Mouse (Mus musculus): ENCODE measurements at regions not wholly inside any gene's neighbourhood (a gene's known extent, or its start where the extent isn't known, plus 50 kb on each side); places are given as distances from the start of the nearest gene placed in this dataset.

DNA sequence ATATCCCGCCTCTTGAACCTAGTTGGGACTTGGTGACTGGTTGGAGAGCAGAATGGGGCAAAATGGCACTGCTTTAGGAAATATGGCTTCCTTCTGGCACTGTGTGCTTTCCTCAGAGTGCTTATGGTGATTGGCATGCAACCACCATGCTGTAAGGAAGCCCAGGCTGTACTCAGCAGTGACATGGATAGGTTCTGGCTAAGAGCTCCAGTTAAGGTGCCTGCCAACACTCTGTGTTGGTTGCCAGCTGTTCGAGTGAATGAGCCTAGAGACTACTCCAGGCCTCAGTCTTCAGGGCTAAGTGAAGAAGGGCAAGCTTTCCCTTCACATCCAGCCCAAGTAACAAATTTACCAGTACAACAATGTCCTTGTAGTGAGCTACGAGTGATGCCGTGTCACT, 301.9 kb downstream of the Otol1 start:
- H3K4me2 ChIP-seq (ENCODE audit: low read depth, low read length): no peak overlapping the region
- no peaks in the 10 kb centered on the region for H3K27me3 ChIP-seq (ENCODE audit: control insufficient read depth, insufficient read depth, low read length)
- no peaks in the 10 kb centered on the region for H3K36me3 ChIP-seq (replicated peaks; ENCODE audit: control insufficient read depth, insufficient read depth, low read length)
- TF ChIP-seq EP300 (IDR thresholded peaks at IDR 0.05; ENCODE audit: low read depth) (no peak), CTCF (IDR thresholded peaks at IDR 0.05; ENCODE audit: low read depth) (no peak)
- no peak overlapping the region for H3K27ac ChIP-seq (ENCODE audit: low read depth)
- DNase-seq (ENCODE audit: low spot score): no peak
- no peak for ATAC-seq (ENCODE audit: insufficient read depth, low read depth)
- H3K4me1 ChIP-seq (ENCODE audit: control insufficient read depth, insufficient read depth): no peaks in the 10 kb centered on the region
- no peaks in the 10 kb centered on the region for H3K9me3 ChIP-seq (replicated peaks; ENCODE audit: control insufficient read depth, low read length)
- H3K4me3 ChIP-seq (ENCODE audit: low read depth, low read length): no peak overlapping the region
- WGBS: 70% methylated on average over 4 of the region's 4 CpGs
- H3K9ac ChIP-seq (replicated peaks; ENCODE audit: low read depth, low read length): no peak overlapping the region

GRCm38 (mm10) chr3:70311055-70311454, 303.6 kb downstream of the Otol1 start:
- no peaks in the 10 kb centered on the region for H3K36me3 ChIP-seq (replicated peaks; ENCODE audit: control insufficient read depth, insufficient read depth, low read length)
- no peak for TF ChIP-seq CTCF (IDR thresholded peaks at IDR 0.05; ENCODE audit: low read depth)
- TF ChIP-seq EP300 (IDR thresholded peaks at IDR 0.05; ENCODE audit: low read depth): no peak
- H3K27me3 ChIP-seq (ENCODE audit: control insufficient read depth, insufficient read depth, low read length): no peaks in the 10 kb centered on the region
- DNase-seq (ENCODE audit: low spot score) (no peak), ATAC-seq (ENCODE audit: insufficient read depth, low read depth) (no peak)
- no peak overlapping the region for H3K9ac ChIP-seq (replicated peaks; ENCODE audit: low read depth, low read length)
- no peak overlapping the region for H3K4me3 ChIP-seq (ENCODE audit: low read depth, low read length)
- no peak overlapping the region for H3K27ac ChIP-seq (ENCODE audit: low read depth)
- no peak overlapping the region for H3K4me2 ChIP-seq (ENCODE audit: low read depth, low read length)
- H3K4me1 ChIP-seq (ENCODE audit: control insufficient read depth, insufficient read depth): no peaks in the 10 kb centered on the region
- no peaks in the 10 kb centered on the region for H3K9me3 ChIP-seq (replicated peaks; ENCODE audit: control insufficient read depth, low read length)

DNA sequence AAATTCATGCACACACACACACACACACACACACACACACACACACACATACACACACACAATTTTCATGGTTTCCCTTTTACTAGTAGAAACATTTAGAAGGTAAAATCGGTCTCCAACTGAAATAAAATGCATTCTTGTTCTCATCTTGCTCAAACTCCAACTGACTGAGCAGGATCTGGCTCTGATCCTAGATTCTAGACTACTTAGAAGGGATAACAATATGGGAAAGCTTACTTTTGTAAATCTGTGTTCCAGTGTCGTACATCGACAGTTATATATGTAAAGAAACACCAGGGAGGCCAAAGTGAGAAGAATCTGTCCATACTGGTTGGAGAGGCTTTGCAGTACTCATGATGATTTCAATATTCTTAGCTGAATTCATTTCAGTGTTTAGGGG, 304.6 kb downstream of the Otol1 start:
- TF ChIP-seq EP300 (IDR thresholded peaks at IDR 0.05; ENCODE audit: low read depth): no peak
- no peak for TF ChIP-seq CTCF (IDR thresholded peaks at IDR 0.05; ENCODE audit: low read depth)
- no peak for ATAC-seq (ENCODE audit: insufficient read depth, low read depth)
- H3K4me2 ChIP-seq (ENCODE audit: low read depth, low read length): no peak overlapping the region
- H3K9ac ChIP-seq (replicated peaks; ENCODE audit: low read depth, low read length): no peak overlapping the region
- H3K9me3 ChIP-seq (replicated peaks; ENCODE audit: control insufficient read depth, low read length): no peaks in the 10 kb centered on the region
- H3K4me1 ChIP-seq (ENCODE audit: control insufficient read depth, insufficient read depth): no peaks in the 10 kb centered on the region
- no peaks in the 10 kb centered on the region for H3K36me3 ChIP-seq (replicated peaks; ENCODE audit: control insufficient read depth, insufficient read depth, low read length)
- no peak overlapping the region for H3K4me3 ChIP-seq (ENCODE audit: low read depth, low read length)
- 81% methylated on average over 3 of the region's 3 CpGs for WGBS
- no peaks in the 10 kb centered on the region for H3K27me3 ChIP-seq (ENCODE audit: control insufficient read depth, insufficient read depth, low read length)
- H3K27ac ChIP-seq (ENCODE audit: low read depth): no peak overlapping the region
- no peak for DNase-seq (ENCODE audit: low spot score)

GRCm38 (mm10) chr3:70313119-70313868, 305.9 kb downstream of the Otol1 start:
- Histone ChIP-seq H3K27ac (ENCODE audit: low read depth) (no peak overlapping the region), H3K4me2 (ENCODE audit: low read depth, low read length) (no peak overlapping the region), H3K9me3 (replicated peaks; ENCODE audit: control insufficient read depth, low read length) (no peaks in the 10 kb centered on the region), H3K9ac (replicated peaks; ENCODE audit: low read depth, low read length) (no peak overlapping the region), H3K4me1 (ENCODE audit: control insufficient read depth, insufficient read depth) (no peaks in the 10 kb centered on the region), H3K27me3 (ENCODE audit: control insufficient read depth, insufficient read depth, low read length) (no peaks in the 10 kb centered on the region), H3K4me3 (ENCODE audit: low read depth, low read length) (no peak overlapping the region), H3K36me3 (replicated peaks; ENCODE audit: control insufficient read depth, insufficient read depth, low read length) (no peaks in the 10 kb centered on the region)
- ATAC-seq (ENCODE audit: insufficient read depth, low read depth) (no peak), DNase-seq (ENCODE audit: low spot score) (no peak)
- WGBS: 70% methylated on average over 7 of the region's 7 CpGs
- TF ChIP-seq CTCF (IDR thresholded peaks at IDR 0.05; ENCODE audit: low read depth): no peak
- TF ChIP-seq EP300 (IDR thresholded peaks at IDR 0.05; ENCODE audit: low read depth): no peak

DNA sequence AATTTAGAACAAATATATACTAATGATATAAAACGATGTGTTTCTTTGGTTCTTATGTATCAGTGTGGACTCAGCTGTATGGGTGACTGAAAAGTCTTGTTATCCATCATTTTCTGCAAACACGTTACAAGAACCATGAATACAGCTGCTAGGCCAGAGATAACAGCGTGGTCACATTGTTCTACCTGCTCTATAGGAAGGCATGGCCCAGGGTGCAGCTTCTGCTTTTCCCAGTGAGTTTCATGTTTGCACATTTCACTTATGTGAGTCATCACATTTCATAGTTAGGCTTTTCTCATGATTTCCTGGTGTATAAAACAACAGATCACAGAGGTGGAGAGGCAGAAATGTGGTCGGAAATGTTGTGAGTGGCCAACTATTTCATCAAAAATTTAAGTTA, 306.8 kb downstream of the Otol1 start:
- H3K4me3 ChIP-seq (ENCODE audit: low read depth, low read length): no peak overlapping the region
- no peaks in the 10 kb centered on the region for H3K4me1 ChIP-seq (ENCODE audit: control insufficient read depth, insufficient read depth)
- 67% methylated on average over 4 of the region's 4 CpGs for WGBS
- H3K9ac ChIP-seq (replicated peaks; ENCODE audit: low read depth, low read length): no peak overlapping the region
- no peak overlapping the region for H3K27ac ChIP-seq (ENCODE audit: low read depth)
- TF ChIP-seq EP300 (IDR thresholded peaks at IDR 0.05; ENCODE audit: low read depth): no peak
- TF ChIP-seq CTCF (IDR thresholded peaks at IDR 0.05; ENCODE audit: low read depth): no peak
- no peaks in the 10 kb centered on the region for H3K36me3 ChIP-seq (replicated peaks; ENCODE audit: control insufficient read depth, insufficient read depth, low read length)
- no peak for DNase-seq (ENCODE audit: low spot score)
- H3K27me3 ChIP-seq (ENCODE audit: control insufficient read depth, insufficient read depth, low read length): no peaks in the 10 kb centered on the region
- H3K9me3 ChIP-seq (replicated peaks; ENCODE audit: control insufficient read depth, low read length): no peaks in the 10 kb centered on the region
- no peak for ATAC-seq (ENCODE audit: insufficient read depth, low read depth)
- H3K4me2 ChIP-seq (ENCODE audit: low read depth, low read length): no peak overlapping the region

- WGBS: 71% methylated on average over 2 of the region's 2 CpGs
- Histone ChIP-seq H3K36me3 (replicated peaks; ENCODE audit: control insufficient read depth, insufficient read depth, low read length) (no peaks in the 10 kb centered on the region), H3K9me3 (replicated peaks; ENCODE audit: control insufficient read depth, low read length) (no peaks in the 10 kb centered on the region), H3K9ac (replicated peaks; ENCODE audit: low read depth, low read length) (no peak overlapping the region), H3K27ac (ENCODE audit: low read depth) (no peak overlapping the region), H3K4me3 (ENCODE audit: low read depth, low read length) (no peak overlapping the region), H3K4me1 (ENCODE audit: control insufficient read depth, insufficient read depth) (no peaks in the 10 kb centered on the region), H3K27me3 (ENCODE audit: control insufficient read depth, insufficient read depth, low read length) (no peaks in the 10 kb centered on the region), H3K4me2 (ENCODE audit: low read depth, low read length) (no peak overlapping the region)
- no peak for ATAC-seq (ENCODE audit: insufficient read depth, low read depth)
- no peak for DNase-seq (ENCODE audit: low spot score)
- TF ChIP-seq CTCF (IDR thresholded peaks at IDR 0.05; ENCODE audit: low read depth) (no peak), EP300 (IDR thresholded peaks at IDR 0.05; ENCODE audit: low read depth) (no peak)
Measured at GRCm38 (mm10) chr3:70318377-70318776, 311.0 kb downstream of the Otol1 start.

Data from heart, postnatal 0 days (tissue).